27 mouse cellular contexts compared by ENCODE assay signal in genomic region chr9:67717081-67717480, GRCm38 (mm10). TPM values are rescaled to one million over a fixed set of nuclear protein-coding genes. Genes with fewer than 3 reads are reported as not detected.
A peak's percentile ranks its signal among the peaks of the same experiment; 100 is the strongest.
DNase-seq lines count a peak whose midpoint lies in the region; ATAC-seq and TF ChIP-seq lines count a peak whose summit lies in the region.
"Had no signal": no experiment of that assay in that cellular context is flagged by ENCODE, and none has a peak within 500 bp of the region (broad histone marks: within the 10 kb centered on the region; RNA-seq: fewer than 3 reads in every experiment).

No protein-coding gene starts in this region.

- peak overlapping the region; percentile 43; the same call in 1 of the 2 replicates for H3K27ac ChIP-seq in layer of hippocampus, adult 2 months
- H3K27ac ChIP-seq: embryonic facial prominence, embryonic 12.5 days; forebrain, embryonic 12.5 days; hindbrain, embryonic 15.5 days; limb, embryonic 12.5 days; macrophage; midbrain, embryonic 10.5 days; neural tube, embryonic 13.5 days; stomach, embryonic 15.5 days had no signal

- no peak for TF ChIP-seq CTCF in layer of hippocampus, adult 2 months (conservative IDR thresholded peaks at IDR 0.05)

- H3K4me3 ChIP-seq in layer of hippocampus, adult 2 months, result no peak overlapping the region
- H3K4me3 ChIP-seq: embryonic facial prominence, embryonic 12.5 days; forebrain, embryonic 12.5 days; hindbrain, embryonic 15.5 days; limb, embryonic 12.5 days; midbrain, embryonic 10.5 days; myocyte; neural tube, embryonic 13.5 days; stomach, embryonic 15.5 days had no signal

- DNase-seq in frontal cortex, postnatal 14 days (ENCODE audit: low spot score in 2 of 2), result no peak
- DNase-seq in layer of hippocampus, adult 2 months (ENCODE audit: low spot score in 2 of 2), result peak; percentile 20 to 39
- DNase-seq in layer of hippocampus, postnatal 25 days (ENCODE audit: extremely low spot score in 1 of 2, low spot score in 1 of 2), result no peak
- peak; percentile 16 to 50 for DNase-seq in layer of hippocampus, adult 8-10 months (ENCODE audit: low spot score in 2 of 2)
- DNase-seq in left cerebral cortex, postnatal 36 days (ENCODE audit: low spot score in 2 of 2), result peak; percentile 30 to 47
- DNase-seq: adrenal gland, postnatal 25 days; cerebellum, adult 11 months; cerebellum, postnatal 25 days; kidney, adult 8-10 months; kidney, postnatal 10 days; liver, postnatal 0 days had no signal

- intact Hi-C loops in left cerebral cortex, postnatal 36 days (cut with DNase I), result no loop called here

- ATAC-seq in frontal cortex, adult (ENCODE audit: low TSS enrichment), result peak; percentile 92
- ATAC-seq in activated CD4-positive, CD25-positive, alpha-beta regulatory T cell, adult 4 months, result no peak
- ATAC-seq: CD4-positive, CD25-positive, alpha-beta regulatory T cell, adult 4 months; liver, postnatal 0 days; lung, postnatal 0 days; midbrain, embryonic 16.5 days had no signal

RNA-seq across cellular contexts. Expression of gene C2cd4b, which starts 42.2 kb away (rescaled TPM):
- 1 to 10 TPM; 7.7 to 8.3 TPM for total RNA-seq in layer of hippocampus, adult 2 months (2021)
- 10 to 100 TPM in 1 of 2 experiments, 1 to 10 TPM in 1; 7.9 to 10.0 TPM for total RNA-seq in layer of hippocampus, postnatal 25 days (2021)
- total RNA-seq in layer of hippocampus, adult 8-10 months (2022), result 1 to 10 TPM; 4.7 to 7.5 (median 5.5) TPM
- 1 to 10 TPM; 2.3 to 4.0 TPM for total RNA-seq in left cerebral cortex, postnatal 36 days (2021)
- not detected for polyA plus RNA-seq in activated CD4-positive, CD25-positive, alpha-beta regulatory T cell, adult 4 months (2017; shearing (Covaris generic))
- total RNA-seq: hematopoietic stem cell, adult 5-6 weeks had no signal
- polyA plus RNA-seq: CD4-positive, CD25-positive, alpha-beta regulatory T cell, adult 4 months; liver, embryonic 11.5 days; liver, postnatal 0 days; macrophage; midbrain, embryonic 10.5 days; myocyte had no signal

Comparison
In these comparisons a context has a peak if more than half of its experiments do, and no peak if none do; other contexts are left out.
1. DNase-seq: peak in layer of hippocampus, adult 2 months (2 of 2), layer of hippocampus, adult 8-10 months (2 of 2) and left cerebral cortex, postnatal 36 days (2 of 2); none in frontal cortex, postnatal 14 days (0 of 2) and layer of hippocampus, postnatal 25 days (0 of 2).